Comparison of ENCODE assay signal across 8 mouse cellular contexts in genomic region chr13:108159241-108159575, GRCm38 (mm10). TPM values are rescaled to one million over a fixed set of nuclear protein-coding genes. Genes with fewer than 3 reads are reported as not detected.
DNase-seq lines count a peak whose midpoint lies in the region; ATAC-seq and TF ChIP-seq lines count a peak whose summit lies in the region.

No protein-coding gene starts in this region.

- H3K36me3 ChIP-seq in kidney, embryonic 16.5 days (ENCODE audit: insufficient read depth, low read length), result 0 out of 2 replicates have a peak, but pooled peaks cover 9% of the 10 kb centered on the region
- peaks cover 5% of the 10 kb centered on the region; the same call in 1 of the 2 replicates for H3K36me3 ChIP-seq in hindbrain, embryonic 16.5 days (ENCODE audit: control insufficient read depth, insufficient read depth, low read length)
- H3K36me3 ChIP-seq in midbrain, postnatal 0 days (ENCODE audit: insufficient read depth, low read length), result peaks cover 10% of the 10 kb centered on the region

- 7% methylated on average over 8 of the region's 8 CpGs for WGBS in kidney, embryonic 16.5 days
- WGBS in hindbrain, embryonic 16.5 days, result 7% methylated on average over 8 of the region's 8 CpGs
- WGBS in midbrain, postnatal 0 days, result 8% methylated on average over 8 of the region's 8 CpGs

- H3K27ac ChIP-seq in kidney, embryonic 16.5 days (ENCODE audit: low read length), result no peak overlapping the region
- H3K27ac ChIP-seq in hindbrain, embryonic 16.5 days (ENCODE audit: low read depth, low read length), result no peak overlapping the region
- 0 out of 2 replicates have a peak overlapping the region, but pooled peaks have one; percentile 34 for H3K27ac ChIP-seq in midbrain, postnatal 0 days (ENCODE audit: low read depth, low read length)

- H3K4me3 ChIP-seq in kidney, embryonic 16.5 days (ENCODE audit: low read length), result peak overlapping the region; percentile 99
- peak overlapping the region; percentile 56 for H3K4me3 ChIP-seq in hindbrain, embryonic 16.5 days (ENCODE audit: low read length)
- peak overlapping the region; percentile 70 for H3K4me3 ChIP-seq in midbrain, postnatal 0 days (ENCODE audit: low read depth, low read length)

- peak overlapping the region; percentile 90 for H3K4me2 ChIP-seq in kidney, embryonic 16.5 days (replicated peaks; ENCODE audit: low read depth, low read length)
- H3K4me2 ChIP-seq in hindbrain, embryonic 16.5 days (ENCODE audit: low read length), result peak overlapping the region; percentile 63
- H3K4me2 ChIP-seq in midbrain, postnatal 0 days (ENCODE audit: low read depth, low read length, poor library complexity, severe bottlenecking), result peak overlapping the region; percentile 58

- no peaks in the 10 kb centered on the region for H3K27me3 ChIP-seq in kidney, embryonic 16.5 days (ENCODE audit: insufficient read depth, low read length)
- H3K27me3 ChIP-seq in hindbrain, embryonic 16.5 days (replicated peaks; ENCODE audit: control insufficient read depth, insufficient read depth, low read length), result no peaks in the 10 kb centered on the region
- H3K27me3 ChIP-seq in midbrain, postnatal 0 days (ENCODE audit: insufficient read depth, low read length), result no peaks in the 10 kb centered on the region

- no peak for DNase-seq in kidney, adult 8-10 months
- peak; percentile 21 for DNase-seq in c-Kit-positive CD71-positive TER-119-negative erythroid progenitor cells, embryonic 14.5 days (ENCODE audit: low read depth)
- DNase-seq in midbrain, postnatal 0 days (ENCODE audit: low spot score), result no peak
- DNase-seq in cerebellum, postnatal 25 days, result no peak
- DNase-seq in adrenal gland, postnatal 36 days, result no peak
- no peak for DNase-seq in kidney, postnatal 25 days

- H3K9ac ChIP-seq in kidney, embryonic 16.5 days (replicated peaks; ENCODE audit: low read length), result peak overlapping the region; percentile 73
- peak overlapping the region; percentile 62 for H3K9ac ChIP-seq in hindbrain, embryonic 16.5 days (ENCODE audit: low read depth, low read length)
- H3K9ac ChIP-seq in midbrain, postnatal 0 days (replicated peaks; ENCODE audit: low read length, poor library complexity, severe bottlenecking), result peak overlapping the region; percentile 42; the same call in 1 of the 2 replicates

- no peaks in the 10 kb centered on the region for H3K9me3 ChIP-seq in kidney, embryonic 16.5 days (ENCODE audit: low read length)
- H3K9me3 ChIP-seq in hindbrain, embryonic 16.5 days (ENCODE audit: control insufficient read depth, low read length), result no peaks in the 10 kb centered on the region
- no peaks in the 10 kb centered on the region for H3K9me3 ChIP-seq in midbrain, postnatal 0 days (ENCODE audit: low read length)

- no peak for TF ChIP-seq CTCF in midbrain, postnatal 0 days (IDR thresholded peaks at IDR 0.05)

- H3K4me1 ChIP-seq in kidney, embryonic 16.5 days (ENCODE audit: insufficient read depth, low read length), result peaks cover 13% of the 10 kb centered on the region
- peaks cover 10% of the 10 kb centered on the region for H3K4me1 ChIP-seq in hindbrain, embryonic 16.5 days (ENCODE audit: control insufficient read depth, insufficient read depth, low read depth, low read length)
- H3K4me1 ChIP-seq in midbrain, postnatal 0 days (ENCODE audit: insufficient read depth, low read length), result no peaks in the 10 kb centered on the region

- no peak for ATAC-seq in kidney, embryonic 16.5 days (ENCODE audit: low FRiP score, low TSS enrichment)
- ATAC-seq in hindbrain, embryonic 16.5 days, result no peak
- no peak for ATAC-seq in midbrain, postnatal 0 days (ENCODE audit: low FRiP score)

RNA-seq across cellular contexts. Expression of gene Ercc8, which starts 0.7 kb away (rescaled TPM):
- 15.4 and 16.7 TPM in 2 replicates for polyA plus RNA-seq in kidney, embryonic 16.5 days (2015; fragmentation: Nextera tagmentation; extraction: Ambion mirVana)
- 32.3 and 32.9 TPM in 2 replicates for polyA plus RNA-seq in hindbrain, embryonic 16.5 days (2015; fragmentation: Nextera tagmentation; extraction: Ambion mirVana)
- 33.8 and 36.6 TPM in 2 replicates for total RNA-seq in midbrain, postnatal 0 days (2014; rRNA removed)
- polyA plus RNA-seq in midbrain, postnatal 0 days (2015; fragmentation: Nextera tagmentation; extraction: Ambion mirVana), result 33.2 and 33.5 TPM in 2 replicates
- total RNA-seq in adrenal gland, postnatal 36 days (2021), result 10 to 100 TPM in 1 of 2 experiments, 1 to 10 TPM in 1; 8.6 to 10.0 TPM

RNA-seq across cellular contexts. Expression of gene Ndufaf2, which starts 0.8 kb away (rescaled TPM):
- polyA plus RNA-seq in kidney, embryonic 16.5 days (2015; fragmentation: Nextera tagmentation; extraction: Ambion mirVana), result 72.0 and 72.6 TPM in 2 replicates
- 74.3 and 74.7 TPM in 2 replicates for polyA plus RNA-seq in hindbrain, embryonic 16.5 days (2015; fragmentation: Nextera tagmentation; extraction: Ambion mirVana)
- total RNA-seq in midbrain, postnatal 0 days (2014; rRNA removed), result 7.1 and 14.8 TPM in 2 replicates
- polyA plus RNA-seq in midbrain, postnatal 0 days (2015; fragmentation: Nextera tagmentation; extraction: Ambion mirVana), result 72.0 and 74.4 TPM in 2 replicates
- 10 to 100 TPM; 27.6 to 33.9 TPM for total RNA-seq in adrenal gland, postnatal 36 days (2021)

RNA-seq across cellular contexts. Expression of gene Elovl7, which starts 55.0 kb away (rescaled TPM):
- 20.5 and 22.0 TPM in 2 replicates for polyA plus RNA-seq in kidney, embryonic 16.5 days (2015; fragmentation: Nextera tagmentation; extraction: Ambion mirVana)
- polyA plus RNA-seq in hindbrain, embryonic 16.5 days (2015; fragmentation: Nextera tagmentation; extraction: Ambion mirVana), result 4.1 and 5.0 TPM in 2 replicates
- 1.9 and 2.3 TPM in 2 replicates for total RNA-seq in midbrain, postnatal 0 days (2014; rRNA removed)
- polyA plus RNA-seq in midbrain, postnatal 0 days (2015; fragmentation: Nextera tagmentation; extraction: Ambion mirVana), result 1.9 and 2.4 TPM in 2 replicates
- total RNA-seq in adrenal gland, postnatal 36 days (2021), result 1 to 10 TPM; 2.7 to 4.7 TPM
